Mouse (Mus musculus): ENCODE measurements around the gene Nccrp1. TPM values are rescaled to one million over a fixed set of nuclear protein-coding genes. Genes with fewer than 3 reads are reported as not detected.
"Not testable (repeated sequence)": the region's sequence is repeated elsewhere in the genome, so short reads cannot be mapped to it uniquely, and the experiment has no call there.

Nccrp1 gene
- polyA plus RNA-seq, 1 experiment from 2014 or later: 4.6 TPM

DNA sequence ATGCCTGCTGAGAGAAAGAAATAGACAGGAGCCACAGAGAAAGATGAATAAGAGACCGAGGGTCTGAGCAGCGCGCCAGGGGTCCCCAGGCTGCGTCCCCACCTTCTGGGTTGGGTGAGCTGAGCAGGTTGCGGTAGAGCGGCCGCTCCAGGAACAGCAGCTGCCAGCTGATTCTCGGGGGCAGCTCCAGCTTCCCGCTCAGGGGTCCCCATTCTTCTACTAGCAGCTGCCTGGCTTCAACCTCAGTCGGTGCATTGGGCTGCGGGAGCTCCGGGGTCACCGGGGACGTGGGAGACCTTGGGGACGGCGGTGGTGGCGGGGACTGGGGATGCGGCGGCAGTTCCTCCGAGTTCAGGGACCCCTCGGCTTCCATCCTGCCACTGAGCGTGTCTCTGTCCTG, 405 bp downstream of the Nccrp1 start:
- no peak overlapping the region for H3K27ac ChIP-seq (replicated peaks)
- H3K9me3 ChIP-seq (replicated peaks): no peaks in the 10 kb centered on the region
- H3K4me3 ChIP-seq (replicated peaks): peak overlapping the region; percentile 19
- peaks cover 56% of the 10 kb centered on the region for H3K27me3 ChIP-seq
- peaks cover 20% of the 10 kb centered on the region for H3K4me1 ChIP-seq
- 2% methylated on average over 22 of the region's 22 CpGs for WGBS
- no peaks in the 10 kb centered on the region for H3K36me3 ChIP-seq
- no peak overlapping the region for H3K9ac ChIP-seq
- ATAC-seq (ENCODE audit: insufficient number of reproducible peaks, low FRiP score, low TSS enrichment, low read depth): no peak
- peak overlapping the region; percentile 42 for H3K4me2 ChIP-seq (replicated peaks)

DNA sequence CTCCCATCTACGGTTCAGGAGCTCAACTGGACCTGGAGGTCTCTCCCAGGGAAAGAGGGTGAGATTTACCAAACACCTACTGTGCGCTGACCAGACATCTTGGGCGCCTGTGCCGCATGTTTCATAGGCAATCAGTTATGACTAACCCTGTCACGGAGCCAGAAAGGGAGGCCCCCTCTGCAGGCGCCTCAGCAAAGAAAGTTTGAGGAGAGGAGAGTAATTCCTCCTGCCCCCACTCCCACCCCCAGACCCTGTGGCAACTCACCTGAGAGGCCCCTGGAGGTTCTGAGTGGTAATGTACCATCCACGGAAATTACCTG, 1.2 kb downstream of the Nccrp1 start:
- no peak overlapping the region for H3K9ac ChIP-seq
- H3K4me1 ChIP-seq: peaks cover 20% of the 10 kb centered on the region
- no peaks in the 10 kb centered on the region for H3K36me3 ChIP-seq
- no peak overlapping the region for H3K4me2 ChIP-seq (replicated peaks)
- no peaks in the 10 kb centered on the region for H3K9me3 ChIP-seq (replicated peaks)
- no peak for ATAC-seq (ENCODE audit: insufficient number of reproducible peaks, low FRiP score, low TSS enrichment, low read depth)
- H3K27me3 ChIP-seq: peaks cover 56% of the 10 kb centered on the region
- no peak overlapping the region for H3K27ac ChIP-seq (replicated peaks)
- WGBS: 49% methylated on average over 7 of the region's 7 CpGs
- H3K4me3 ChIP-seq (replicated peaks): 0 out of 2 replicates have a peak overlapping the region, but pooled peaks have one; percentile 19

DNA sequence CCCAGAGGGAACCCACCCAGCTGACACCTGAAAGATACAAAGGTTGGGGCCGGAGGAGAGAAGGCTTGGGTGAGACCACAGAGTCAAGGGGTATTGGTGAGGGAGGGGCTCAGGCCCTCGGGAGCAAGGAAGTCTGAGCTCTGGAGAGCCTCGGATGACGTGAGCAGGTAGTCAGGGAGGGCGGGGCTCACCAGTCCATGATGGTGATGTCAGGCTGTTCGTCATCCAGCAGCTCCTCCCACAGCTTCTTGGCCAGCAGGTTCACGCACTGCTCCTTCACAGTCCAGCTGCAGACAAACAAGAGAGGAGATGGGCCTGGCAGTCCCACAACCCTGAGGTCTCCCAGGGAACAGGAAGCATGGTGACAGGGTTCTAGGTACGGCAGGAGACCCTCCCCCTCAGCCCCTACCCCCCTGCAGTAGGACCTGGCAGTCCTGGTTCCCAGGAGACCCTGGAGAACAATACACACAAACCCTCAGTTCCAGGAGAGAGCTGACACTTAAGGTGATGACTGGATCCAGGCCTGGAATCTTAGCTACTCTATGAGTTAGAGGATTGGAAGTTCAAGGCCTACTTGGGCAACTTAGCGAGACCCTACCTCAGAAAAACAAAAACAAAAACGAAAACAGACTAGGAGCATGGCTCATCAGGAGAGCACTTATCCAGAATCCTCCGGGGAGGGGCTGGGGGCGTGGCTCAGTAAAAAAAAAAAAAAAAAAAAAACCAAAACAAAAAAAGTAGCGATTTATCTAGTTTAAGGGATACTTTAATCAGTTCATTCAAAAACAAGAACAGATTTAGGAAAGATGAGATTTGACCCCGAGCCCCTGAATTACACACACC, 1.8 kb downstream of the Nccrp1 start:
- ATAC-seq (ENCODE audit: insufficient number of reproducible peaks, low FRiP score, low TSS enrichment, low read depth): no peak
- H3K27ac ChIP-seq (replicated peaks): no peak overlapping the region
- no peaks in the 10 kb centered on the region for H3K9me3 ChIP-seq (replicated peaks)
- peaks cover 20% of the 10 kb centered on the region for H3K4me1 ChIP-seq
- H3K36me3 ChIP-seq: no peaks in the 10 kb centered on the region
- peaks cover 56% of the 10 kb centered on the region for H3K27me3 ChIP-seq
- no peak overlapping the region for H3K4me3 ChIP-seq (replicated peaks)
- H3K4me2 ChIP-seq (replicated peaks): no peak overlapping the region
- no peak overlapping the region for H3K9ac ChIP-seq
- 20% methylated on average over 14 of the region's 14 CpGs for WGBS

- H3K27ac ChIP-seq (replicated peaks): no peak overlapping the region
- no peak overlapping the region for H3K9ac ChIP-seq
- no peak overlapping the region for H3K4me2 ChIP-seq (replicated peaks)
- H3K27me3 ChIP-seq: peaks cover 56% of the 10 kb centered on the region
- ATAC-seq (ENCODE audit: insufficient number of reproducible peaks, low FRiP score, low TSS enrichment, low read depth): no peak
- WGBS: 7% methylated on average over 22 of the region's 27 CpGs
- peaks cover 20% of the 10 kb centered on the region for H3K4me1 ChIP-seq
- H3K36me3 ChIP-seq: no peaks in the 10 kb centered on the region
- H3K9me3 ChIP-seq (replicated peaks): no peaks in the 10 kb centered on the region
- H3K4me3 ChIP-seq (replicated peaks): no peak overlapping the region
Measured at GRCm38 (mm10) chr7:28544051-28544601, 2.9 kb downstream of the Nccrp1 start.

DNA sequence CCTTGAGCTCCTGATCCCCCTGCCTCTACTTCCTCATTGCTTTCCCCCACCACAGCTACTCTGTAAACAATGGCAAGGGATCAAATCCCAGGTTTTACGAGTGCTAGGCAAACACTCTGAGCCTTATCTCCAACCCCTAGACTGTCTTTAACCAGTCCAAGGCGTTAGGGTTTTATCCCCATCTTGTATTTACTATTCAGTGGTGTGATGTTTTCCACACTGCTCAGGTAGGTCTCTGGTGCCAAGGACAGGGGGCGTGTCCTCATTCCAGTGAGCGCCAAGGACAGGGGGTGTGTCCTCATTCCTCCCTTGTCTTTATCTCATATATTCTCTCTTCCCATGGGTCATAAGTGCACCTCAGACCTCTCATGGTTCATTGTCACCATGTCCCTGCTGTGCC, 6.5 kb downstream of the Nccrp1 start, which contains the start of gene Sycn:
TSS of gene Sycn (plus strand) at position 360 of the 400 bp plus-strand sequence.
- Histone ChIP-seq H3K4me2 (replicated peaks) (no peak within 1 kb of the TSS), H3K9ac (no peak within 1 kb of the TSS), H3K4me3 (replicated peaks) (no peak within 1 kb of the TSS), H3K36me3 (no peaks in the 10 kb centered on the region), H3K9me3 (replicated peaks) (no peaks in the 10 kb centered on the region), H3K27me3 (peaks cover 27% of the 10 kb centered on the region), H3K27ac (replicated peaks) (no peak within 1 kb of the TSS), H3K4me1 (0 out of 2 replicates have a peak, but pooled peaks cover 2% of the 10 kb centered on the region)
- whole genome bisulfite sequencing: 83% methylated on average over 4 of the region's 4 CpGs
- ATAC-seq (ENCODE audit: insufficient number of reproducible peaks, low FRiP score, low TSS enrichment, low read depth): no peak

DNA sequence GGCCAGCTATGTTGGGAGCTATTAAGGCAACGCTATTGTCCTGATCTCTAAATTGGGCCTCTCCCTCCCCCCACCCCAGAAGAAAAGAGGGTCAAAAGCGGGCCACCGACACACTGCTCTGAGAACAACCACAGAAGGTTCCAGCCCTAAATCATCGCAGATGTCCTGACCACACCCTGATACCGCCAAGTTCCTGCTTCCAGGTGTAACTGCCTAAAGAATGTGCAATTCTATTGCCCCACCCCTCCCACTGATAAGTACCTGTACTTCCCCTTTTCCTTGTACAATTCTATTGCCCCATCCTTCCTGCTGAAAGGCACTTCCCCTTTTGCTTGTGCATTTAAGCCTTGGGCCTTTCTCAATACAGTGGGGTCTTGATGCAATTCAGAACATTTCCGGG, 8.2 kb downstream of the Nccrp1 start:
- not testable (repeated sequence) for H3K27ac ChIP-seq (replicated peaks); H3K9me3 ChIP-seq (replicated peaks); H3K4me2 ChIP-seq (replicated peaks); H3K4me1 ChIP-seq; H3K4me3 ChIP-seq (replicated peaks); ATAC-seq (ENCODE audit: insufficient number of reproducible peaks, low FRiP score, low TSS enrichment, low read depth); H3K36me3 ChIP-seq; H3K9ac ChIP-seq
- 85% methylated on average over 6 of the region's 6 CpGs for WGBS
- peaks cover 11% of the 10 kb centered on the region for H3K27me3 ChIP-seq

- Histone ChIP-seq H3K27ac (replicated peaks) (no peak overlapping the region), H3K4me1 (no peaks in the 10 kb centered on the region), H3K4me3 (replicated peaks) (no peak overlapping the region), H3K27me3 (no peaks in the 10 kb centered on the region), H3K9ac (no peak overlapping the region), H3K4me2 (replicated peaks) (no peak overlapping the region), H3K9me3 (replicated peaks) (no peaks in the 10 kb centered on the region), H3K36me3 (no peaks in the 10 kb centered on the region)
- no peak for ATAC-seq (ENCODE audit: insufficient number of reproducible peaks, low FRiP score, low TSS enrichment, low read depth)
- 52% methylated on average over 8 of the region's 8 CpGs for WGBS
Measured at GRCm38 (mm10) chr7:28532005-28532404, 15.0 kb downstream of the Nccrp1 start.

- Histone ChIP-seq H3K4me3 (replicated peaks) (no peak overlapping the region), H3K36me3 (no peaks in the 10 kb centered on the region), H3K4me2 (replicated peaks) (no peak overlapping the region), H3K9ac (no peak overlapping the region), H3K27me3 (no peaks in the 10 kb centered on the region), H3K9me3 (replicated peaks) (no peaks in the 10 kb centered on the region), H3K4me1 (no peaks in the 10 kb centered on the region), H3K27ac (replicated peaks) (no peak overlapping the region)
- 4% methylated on average over 19 of the region's 19 CpGs for WGBS
- ATAC-seq (ENCODE audit: insufficient number of reproducible peaks, low FRiP score, low TSS enrichment, low read depth): no peak
Measured at GRCm38 (mm10) chr7:28527922-28528719, 18.9 kb downstream of the Nccrp1 start.

DNA sequence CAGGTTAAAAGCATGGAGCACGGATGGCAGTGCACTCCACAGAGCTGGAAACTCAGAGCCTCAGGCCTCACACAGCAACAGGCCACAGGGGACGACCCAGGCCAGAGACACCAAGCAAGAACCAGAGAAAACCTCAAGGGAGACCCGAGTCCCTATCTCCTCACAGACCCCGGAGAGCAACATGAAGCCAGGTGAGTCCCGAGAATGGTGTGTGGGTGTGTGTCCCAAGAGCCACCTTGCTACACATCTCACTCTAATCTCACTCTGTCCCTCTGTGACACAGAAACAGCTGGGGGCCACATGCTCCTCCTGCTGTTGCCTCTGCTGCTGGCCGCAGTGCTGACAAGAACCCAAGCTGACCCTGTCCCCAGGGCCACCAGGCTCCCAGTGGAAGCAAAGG, 24.5 kb downstream of the Nccrp1 start, which contains the start of gene Ifnl3:
TSS of gene Ifnl3 (plus strand) at position 301 of the 400 bp plus-strand sequence.
- 61% methylated on average over 5 of the region's 6 CpGs for WGBS
- not testable (repeated sequence) for H3K36me3 ChIP-seq; H3K4me3 ChIP-seq (replicated peaks); ATAC-seq (ENCODE audit: insufficient number of reproducible peaks, low FRiP score, low TSS enrichment, low read depth); H3K9me3 ChIP-seq (replicated peaks); H3K4me1 ChIP-seq; H3K4me2 ChIP-seq (replicated peaks); H3K9ac ChIP-seq; H3K27ac ChIP-seq (replicated peaks); H3K27me3 ChIP-seq

GRCm38 (mm10) chr7:28511441-28511840, 35.6 kb downstream of the Nccrp1 start:
- no peaks in the 10 kb centered on the region for H3K36me3 ChIP-seq
- no peaks in the 10 kb centered on the region for H3K4me1 ChIP-seq
- no peaks in the 10 kb centered on the region for H3K9me3 ChIP-seq (replicated peaks)
- no peak overlapping the region for H3K4me3 ChIP-seq (replicated peaks)
- H3K27me3 ChIP-seq: no peaks in the 10 kb centered on the region
- no peak for ATAC-seq (ENCODE audit: insufficient number of reproducible peaks, low FRiP score, low TSS enrichment, low read depth)
- H3K27ac ChIP-seq (replicated peaks): no peak overlapping the region
- H3K9ac ChIP-seq: no peak overlapping the region
- H3K4me2 ChIP-seq (replicated peaks): no peak overlapping the region
- WGBS: 67% methylated on average over 8 of the region's 8 CpGs

DNA sequence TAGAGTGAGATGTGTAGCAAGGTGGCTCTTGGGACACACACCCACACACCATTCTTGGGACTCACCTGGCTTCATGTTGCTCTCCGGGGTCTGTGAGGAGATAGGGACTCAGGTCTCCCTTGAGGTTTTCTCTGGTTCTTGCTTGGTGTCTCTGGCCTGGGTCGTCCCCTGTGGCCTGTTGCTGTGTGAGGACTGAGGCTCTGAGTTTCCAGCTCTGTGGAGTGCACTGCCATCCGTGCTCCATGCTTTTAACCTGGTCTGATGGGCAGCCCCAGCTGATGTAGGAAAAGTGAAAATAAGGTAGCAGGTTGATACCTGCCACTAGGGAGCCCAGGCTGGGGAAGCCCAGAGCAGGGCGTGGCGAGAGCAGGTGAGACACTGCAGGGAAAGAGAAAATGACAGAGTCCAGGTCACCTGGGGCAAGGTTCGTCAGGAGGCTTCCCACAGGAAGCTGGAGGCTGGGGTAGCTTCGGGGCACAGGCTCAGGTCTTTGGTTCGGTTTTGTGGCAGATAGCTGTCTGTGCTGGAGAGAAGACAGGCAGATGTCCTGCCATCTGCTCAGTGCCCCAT, 36.6 kb downstream of the Nccrp1 start, which contains the start of gene Ifnl2:
TSS of gene Ifnl2 (minus strand) at position 51 of the 570 bp plus-strand sequence.
- H3K4me3 ChIP-seq (replicated peaks); H3K4me2 ChIP-seq (replicated peaks); H3K9me3 ChIP-seq (replicated peaks); H3K36me3 ChIP-seq; H3K9ac ChIP-seq; H3K27me3 ChIP-seq; ATAC-seq (ENCODE audit: insufficient number of reproducible peaks, low FRiP score, low TSS enrichment, low read depth); H3K4me1 ChIP-seq; H3K27ac ChIP-seq (replicated peaks): not testable (repeated sequence)
- WGBS: 44% methylated on average over 8 of the region's 8 CpGs
